Mouse (Mus musculus): ENCODE measurements around the gene Acoxl. TPM values are rescaled to one million over a fixed set of nuclear protein-coding genes. Genes with fewer than 3 reads are reported as not detected.

Acoxl gene
- polyA plus RNA-seq, 1 experiment: not detected

DNA sequence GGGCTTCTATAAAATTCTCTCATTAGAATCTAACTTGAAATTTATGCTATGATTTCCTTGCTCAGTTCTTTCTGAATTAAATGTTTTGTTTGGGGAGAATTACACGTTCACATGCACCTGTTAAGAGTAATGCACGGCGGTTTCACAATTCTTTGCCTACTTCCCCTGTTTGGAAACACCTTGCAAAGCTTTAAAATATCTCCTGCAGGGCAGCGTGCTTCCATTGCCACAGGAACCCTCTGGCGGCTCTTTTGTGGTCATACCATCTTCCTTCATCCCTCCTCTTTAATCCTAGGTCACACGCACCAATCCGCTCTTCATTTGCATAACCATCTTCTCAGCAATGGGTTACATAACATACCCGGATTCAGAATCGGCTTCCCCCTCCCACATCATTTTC is 272.9 kb downstream of the Acoxl start:
- H3K27ac ChIP-seq (ENCODE audit: control insufficient read depth, insufficient read depth, low read depth, low read length, poor library complexity): no peak overlapping the region
- 6% methylated on average over 9 of the region's 9 CpGs for WGBS
- H3K4me3 ChIP-seq (replicated peaks; ENCODE audit: control insufficient read depth, low read depth, low read length): no peak overlapping the region
- H3K4me1 ChIP-seq (ENCODE audit: control insufficient read depth, insufficient read depth, low read length): no peaks in the 10 kb centered on the region
- TF ChIP-seq CTCF (IDR thresholded peaks at IDR 0.05; ENCODE audit: control insufficient read depth, insufficient read depth, low read length): no peak

DNA sequence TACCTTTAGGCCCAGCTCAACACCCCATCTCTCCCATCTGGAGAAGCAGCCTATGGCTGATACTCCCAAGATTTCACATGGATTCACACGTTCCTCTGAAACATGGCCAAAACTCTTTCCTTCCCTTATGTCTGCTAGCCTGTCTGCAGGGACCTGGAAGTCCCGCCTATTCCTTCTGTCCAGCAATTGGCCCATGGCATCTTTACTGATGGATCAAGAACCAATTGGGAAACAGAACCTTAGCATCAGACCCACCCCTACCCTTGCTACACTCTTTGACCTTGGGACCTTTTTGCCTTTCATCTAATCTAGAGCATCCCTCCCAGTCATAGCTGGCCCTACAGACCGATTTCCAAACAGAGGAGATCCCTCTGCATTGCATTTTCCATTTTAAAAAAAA is 275.9 kb downstream of the Acoxl start:
- no peak overlapping the region for H3K4me3 ChIP-seq (replicated peaks; ENCODE audit: control insufficient read depth, low read depth, low read length)
- H3K27ac ChIP-seq (ENCODE audit: control insufficient read depth, insufficient read depth, low read depth, low read length, poor library complexity): no peak overlapping the region
- TF ChIP-seq CTCF (IDR thresholded peaks at IDR 0.05; ENCODE audit: control insufficient read depth, insufficient read depth, low read length) (no peak), POLR2A (IDR thresholded peaks at IDR 0.05; ENCODE audit: borderline replicate concordance, control insufficient read depth, low read depth, low read length) (no peak)
- H3K4me1 ChIP-seq (ENCODE audit: control insufficient read depth, insufficient read depth, low read length): no peaks in the 10 kb centered on the region
- WGBS: 71% methylated on average over 3 of the region's 3 CpGs

DNA sequence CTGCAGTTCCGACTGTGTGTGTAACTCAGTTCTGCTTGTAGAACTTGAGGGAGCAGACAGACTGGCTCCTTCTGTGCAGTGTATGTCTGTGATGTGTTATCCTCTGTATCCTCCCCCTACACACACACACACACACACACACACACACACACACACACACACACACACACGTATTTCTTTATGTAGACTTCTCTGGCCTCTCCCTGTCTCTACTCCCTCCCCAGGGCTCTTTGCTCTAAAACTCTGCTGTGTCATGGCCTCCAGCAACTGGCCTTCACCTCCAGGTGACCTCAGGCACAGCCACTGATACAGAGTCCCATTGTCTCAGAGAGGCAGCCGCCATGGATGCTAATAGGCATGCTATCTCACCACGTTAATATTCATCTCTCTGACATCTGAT is 276.9 kb downstream of the Acoxl start:
- WGBS: 75% methylated on average over 4 of the region's 4 CpGs
- H3K27ac ChIP-seq (ENCODE audit: control insufficient read depth, insufficient read depth, low read depth, low read length, poor library complexity): no peak overlapping the region
- H3K4me3 ChIP-seq (replicated peaks; ENCODE audit: control insufficient read depth, low read depth, low read length): no peak overlapping the region
- H3K4me1 ChIP-seq (ENCODE audit: control insufficient read depth, insufficient read depth, low read length): no peaks in the 10 kb centered on the region
- TF ChIP-seq POLR2A (IDR thresholded peaks at IDR 0.05; ENCODE audit: borderline replicate concordance, control insufficient read depth, low read depth, low read length) (no peak), CTCF (IDR thresholded peaks at IDR 0.05; ENCODE audit: control insufficient read depth, insufficient read depth, low read length) (no peak)

DNA sequence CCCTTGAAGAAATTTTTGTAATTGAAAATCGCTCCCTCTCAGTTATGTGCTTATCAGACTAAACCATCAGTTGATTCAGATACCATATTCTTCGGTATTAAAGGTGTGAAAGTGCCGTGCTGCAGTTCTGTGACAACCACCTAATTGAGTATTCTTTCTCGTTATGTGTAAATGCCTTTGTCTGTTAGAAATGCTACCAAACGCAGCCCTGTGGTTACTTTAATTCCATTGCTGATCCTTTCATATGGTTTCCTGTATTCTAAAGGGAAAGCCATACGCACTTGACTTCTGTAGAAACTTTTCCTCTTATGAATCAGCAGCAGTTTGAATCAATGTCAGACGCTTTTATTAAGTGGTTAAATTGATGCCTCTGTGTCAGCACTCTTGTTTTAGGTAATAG is 278.9 kb downstream of the Acoxl start:
- Histone ChIP-seq H3K4me3 (replicated peaks; ENCODE audit: control insufficient read depth, low read depth, low read length) (no peak overlapping the region), H3K27ac (ENCODE audit: control insufficient read depth, insufficient read depth, low read depth, low read length, poor library complexity) (no peak overlapping the region), H3K4me1 (ENCODE audit: control insufficient read depth, insufficient read depth, low read length) (no peaks in the 10 kb centered on the region)
- WGBS: 78% methylated on average over 7 of the region's 7 CpGs
- no peak for TF ChIP-seq POLR2A (IDR thresholded peaks at IDR 0.05; ENCODE audit: borderline replicate concordance, control insufficient read depth, low read depth, low read length)
- TF ChIP-seq CTCF (IDR thresholded peaks at IDR 0.05; ENCODE audit: control insufficient read depth, insufficient read depth, low read length): no peak

DNA sequence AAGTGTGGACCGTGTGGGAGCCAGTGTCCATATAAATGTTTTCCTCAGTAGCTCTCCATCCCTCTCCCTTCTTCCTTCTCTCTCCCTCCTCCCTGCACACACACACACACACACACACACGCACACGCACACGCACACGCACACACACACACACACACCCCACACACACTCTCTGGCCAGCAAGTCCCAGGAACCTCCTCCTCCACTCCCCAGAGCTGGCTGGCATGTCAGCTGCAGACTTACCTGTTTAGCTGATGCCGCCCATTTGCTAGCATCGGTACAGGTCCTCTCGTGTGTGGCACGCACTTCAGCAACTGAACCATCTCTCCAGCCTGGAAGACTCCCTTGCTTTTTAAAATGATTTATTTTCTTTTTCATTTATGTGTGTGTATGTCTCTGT is 280.3 kb downstream of the Acoxl start:
- no peak overlapping the region for H3K27ac ChIP-seq (ENCODE audit: control insufficient read depth, insufficient read depth, low read depth, low read length, poor library complexity)
- no peaks in the 10 kb centered on the region; the same call in 1 of the 2 replicates for H3K4me1 ChIP-seq (ENCODE audit: control insufficient read depth, insufficient read depth, low read length)
- TF ChIP-seq POLR2A (IDR thresholded peaks at IDR 0.05; ENCODE audit: borderline replicate concordance, control insufficient read depth, low read depth, low read length) (no peak), CTCF (IDR thresholded peaks at IDR 0.05; ENCODE audit: control insufficient read depth, insufficient read depth, low read length) (no peak)
- 90% methylated on average over 9 of the region's 9 CpGs for WGBS
- no peak overlapping the region for H3K4me3 ChIP-seq (replicated peaks; ENCODE audit: control insufficient read depth, low read depth, low read length)

DNA sequence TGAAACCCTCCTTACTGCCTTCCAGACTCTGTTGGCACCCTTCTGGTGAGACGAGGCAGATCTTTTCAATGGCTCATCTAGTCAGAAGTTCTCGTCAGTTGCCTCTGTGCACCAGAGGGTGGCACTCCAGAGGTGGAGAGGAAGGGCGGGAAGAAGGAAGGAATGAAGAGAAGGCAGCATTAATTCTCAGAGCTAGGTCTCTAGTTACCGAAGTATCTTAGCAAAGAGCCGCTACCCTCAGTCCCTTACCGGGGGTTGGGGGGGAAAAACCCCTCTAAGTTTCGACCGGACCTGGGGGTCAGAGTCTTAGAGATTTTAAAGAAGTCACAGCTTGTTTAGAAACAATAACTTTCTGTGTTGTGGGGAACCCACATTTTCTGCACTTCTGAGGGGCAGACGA is 283.8 kb downstream of the Acoxl start:
- H3K4me3 ChIP-seq (replicated peaks; ENCODE audit: control insufficient read depth, low read depth, low read length): no peak overlapping the region
- H3K4me1 ChIP-seq (ENCODE audit: control insufficient read depth, insufficient read depth, low read length): peaks cover 2% of the 10 kb centered on the region
- under 1% methylated on average over 9 of the region's 9 CpGs for WGBS
- H3K27ac ChIP-seq (ENCODE audit: control insufficient read depth, insufficient read depth, low read depth, low read length, poor library complexity): no peak overlapping the region
- peak; percentile 79 for TF ChIP-seq CTCF (IDR thresholded peaks at IDR 0.05; ENCODE audit: control insufficient read depth, insufficient read depth, low read length)
- no peak for TF ChIP-seq POLR2A (IDR thresholded peaks at IDR 0.05; ENCODE audit: borderline replicate concordance, control insufficient read depth, low read depth, low read length)

DNA sequence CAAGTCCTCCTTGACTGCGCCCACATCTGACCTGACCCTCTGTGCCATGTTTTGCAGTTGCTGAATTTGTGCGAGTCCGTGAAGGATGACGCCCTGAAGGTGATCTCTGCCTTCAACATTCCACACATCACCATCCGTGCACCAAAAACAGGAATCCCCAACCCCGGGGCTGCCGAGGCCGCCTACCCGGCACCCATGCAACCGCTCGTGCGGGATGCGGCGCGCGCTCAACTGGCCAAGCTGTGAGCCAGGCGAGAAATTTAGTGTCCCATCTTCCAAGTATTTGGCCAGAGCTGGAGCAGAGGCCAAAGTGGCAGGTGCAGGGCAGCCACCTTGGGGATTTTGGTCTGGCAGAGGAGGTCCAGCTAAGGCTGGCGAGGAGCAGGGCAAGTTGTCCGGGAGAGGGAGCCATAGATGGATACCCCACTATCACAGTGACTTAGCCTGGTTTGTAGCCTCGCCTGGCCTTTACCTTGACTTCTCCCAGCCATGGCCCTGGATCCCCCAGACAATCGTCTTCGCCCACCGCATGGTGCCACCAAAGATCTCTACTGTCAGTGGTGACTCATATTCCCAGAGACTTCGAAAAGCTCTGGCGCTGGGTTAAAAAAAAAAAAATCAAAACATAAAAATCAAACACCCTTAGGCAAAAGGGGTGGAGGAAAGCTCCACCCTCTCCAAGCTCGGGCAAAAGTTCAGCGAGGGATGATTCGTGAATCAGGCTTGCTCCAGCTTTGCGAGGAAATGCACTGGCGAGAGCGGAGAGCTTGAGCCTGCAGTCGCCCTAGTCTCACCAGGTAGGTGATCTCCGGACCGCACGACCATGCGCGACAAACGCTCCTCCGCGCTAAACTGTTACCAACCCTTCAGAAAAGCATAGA is 284.5 kb downstream of the Acoxl start:
- TF ChIP-seq CTCF (IDR thresholded peaks at IDR 0.05; ENCODE audit: control insufficient read depth, insufficient read depth, low read length): no peak
- Histone ChIP-seq H3K4me1 (ENCODE audit: control insufficient read depth, insufficient read depth, low read length) (peaks cover 2% of the 10 kb centered on the region), H3K4me3 (replicated peaks; ENCODE audit: control insufficient read depth, low read depth, low read length) (peak overlapping the region; percentile 6), H3K27ac (ENCODE audit: control insufficient read depth, insufficient read depth, low read depth, low read length, poor library complexity) (no peak overlapping the region)
- WGBS: 2% methylated on average over 40 of the region's 40 CpGs

DNA sequence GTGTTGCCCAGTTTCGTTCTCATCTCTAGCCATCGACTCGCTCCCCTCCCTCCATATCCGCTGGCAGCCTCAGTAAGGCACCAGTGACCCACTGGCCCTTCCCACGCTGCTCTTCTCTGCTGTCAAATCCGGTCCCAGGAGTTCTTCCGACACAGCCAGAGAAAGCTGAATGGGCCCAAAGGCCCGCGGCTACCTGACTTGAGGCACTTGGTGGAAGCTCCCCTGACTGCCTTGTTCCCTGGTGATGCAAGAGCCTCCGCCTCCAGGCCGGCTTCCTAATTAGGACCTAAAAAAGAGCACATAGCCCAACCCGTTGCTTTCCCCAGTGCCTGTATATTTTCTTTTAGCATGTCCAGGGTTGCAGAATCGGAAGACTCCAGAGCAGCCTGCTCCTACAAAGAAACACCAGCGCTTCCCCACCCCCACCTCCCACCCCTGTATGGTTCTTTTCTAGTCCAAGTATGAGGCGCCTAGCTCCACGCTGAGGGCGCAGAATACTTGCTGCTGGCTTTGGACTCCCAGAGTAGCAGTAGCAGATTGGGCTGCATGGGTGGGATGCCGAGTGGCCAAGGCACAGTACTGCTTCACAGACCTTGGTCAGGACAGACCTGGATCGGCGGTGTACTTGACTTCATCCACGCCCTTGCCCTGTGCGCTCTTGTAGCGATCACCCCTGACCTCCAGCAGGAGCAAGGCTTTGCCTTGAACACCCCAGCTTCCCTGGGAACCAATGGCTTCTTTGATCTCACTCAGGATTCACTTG is 285.4 kb downstream of the Acoxl start:
- Histone ChIP-seq H3K27ac (ENCODE audit: control insufficient read depth, insufficient read depth, low read depth, low read length, poor library complexity) (no peak overlapping the region), H3K4me3 (replicated peaks; ENCODE audit: control insufficient read depth, low read depth, low read length) (peak overlapping the region; percentile 19), H3K4me1 (ENCODE audit: control insufficient read depth, insufficient read depth, low read length) (peaks cover 2% of the 10 kb centered on the region)
- 7% methylated on average over 23 of the region's 23 CpGs for WGBS
- TF ChIP-seq CTCF (IDR thresholded peaks at IDR 0.05; ENCODE audit: control insufficient read depth, insufficient read depth, low read length): no peak
- TF ChIP-seq POLR2A (IDR thresholded peaks at IDR 0.05; ENCODE audit: borderline replicate concordance, control insufficient read depth, low read depth, low read length): no peak
